Mouse (Mus musculus): Measurements from ENCODE around the gene Map1lc3a. TPM values are rescaled to one million over a fixed set of nuclear protein-coding genes. Genes with fewer than 3 reads are reported as not detected.

Gene Map1lc3a
- total and polyA plus RNA-seq, 2 experiments from 2014 or later: 425 to 789 TPM

DNA sequence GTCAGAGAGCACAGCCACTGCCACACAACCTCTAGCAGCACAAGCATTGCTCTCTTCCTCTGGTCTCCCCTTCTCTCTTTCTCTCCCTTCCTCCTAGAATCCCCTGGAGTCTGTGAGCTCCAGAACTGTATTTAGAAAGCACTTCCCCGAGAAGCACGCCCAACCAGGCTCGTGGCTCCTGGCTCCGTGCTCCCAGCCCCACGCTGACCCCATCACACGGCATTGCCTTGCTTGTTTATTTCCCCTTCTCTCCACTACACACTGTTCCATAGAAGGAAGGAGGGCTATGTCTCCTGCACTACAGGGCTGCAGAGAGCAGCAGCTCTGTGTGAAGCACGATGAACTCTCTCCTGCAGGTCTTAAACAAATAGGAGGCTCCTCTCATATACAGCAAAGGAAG is 8.6 kb downstream of the Map1lc3a start:
- no peak for ATAC-seq
- WGBS: 85% methylated on average over 7 of the region's 7 CpGs
- Histone ChIP-seq H3K9me3 (ENCODE audit: low read length) (no peaks in the 10 kb centered on the region), H3K36me3 (ENCODE audit: insufficient read depth) (peaks cover 19% of the 10 kb centered on the region; the same call in 1 of the 2 replicates), H3K9ac (no peak overlapping the region), H3K4me1 (ENCODE audit: insufficient read depth) (no peaks in the 10 kb centered on the region), H3K4me3 (ENCODE audit: low read depth, low read length) (no peak overlapping the region), H3K27me3 (ENCODE audit: insufficient read depth, low read length) (no peaks in the 10 kb centered on the region), H3K4me2 (ENCODE audit: low read depth) (no peak overlapping the region), H3K27ac (ENCODE audit: low read depth, low read length) (no peak overlapping the region)
- no peak for TF ChIP-seq CTCF (IDR thresholded peaks at IDR 0.05; ENCODE audit: low read depth)
- no peak for DNase-seq

DNA sequence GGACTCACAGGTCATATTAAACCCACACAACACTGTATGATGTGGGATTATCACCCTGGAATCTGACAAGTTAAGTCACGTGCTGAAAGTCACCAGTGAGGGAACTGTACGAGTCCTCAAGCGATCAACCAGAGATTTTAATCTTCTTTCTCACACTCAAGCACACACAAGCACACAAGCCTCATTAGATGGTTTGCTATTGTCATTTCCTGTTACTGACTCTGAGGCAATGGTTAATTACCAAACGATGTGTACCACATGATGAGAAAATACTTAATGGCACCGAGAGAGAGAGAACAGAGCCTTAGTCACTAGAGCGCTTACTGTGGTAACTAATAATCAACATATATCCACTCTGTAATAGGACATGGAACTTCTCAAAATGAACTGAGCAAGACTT is 9.6 kb downstream of the Map1lc3a start:
- Histone ChIP-seq H3K4me1 (ENCODE audit: insufficient read depth) (no peaks in the 10 kb centered on the region), H3K36me3 (ENCODE audit: insufficient read depth) (peaks cover 22% of the 10 kb centered on the region), H3K9me3 (ENCODE audit: low read length) (no peaks in the 10 kb centered on the region), H3K27ac (ENCODE audit: low read depth, low read length) (no peak overlapping the region), H3K4me3 (ENCODE audit: low read depth, low read length) (no peak overlapping the region), H3K9ac (no peak overlapping the region), H3K4me2 (ENCODE audit: low read depth) (no peak overlapping the region), H3K27me3 (ENCODE audit: insufficient read depth, low read length) (no peaks in the 10 kb centered on the region)
- no peak for TF ChIP-seq CTCF (IDR thresholded peaks at IDR 0.05; ENCODE audit: low read depth)
- WGBS: 69% methylated on average over 6 of the region's 6 CpGs
- ATAC-seq (no peak), DNase-seq (no peak)

DNA sequence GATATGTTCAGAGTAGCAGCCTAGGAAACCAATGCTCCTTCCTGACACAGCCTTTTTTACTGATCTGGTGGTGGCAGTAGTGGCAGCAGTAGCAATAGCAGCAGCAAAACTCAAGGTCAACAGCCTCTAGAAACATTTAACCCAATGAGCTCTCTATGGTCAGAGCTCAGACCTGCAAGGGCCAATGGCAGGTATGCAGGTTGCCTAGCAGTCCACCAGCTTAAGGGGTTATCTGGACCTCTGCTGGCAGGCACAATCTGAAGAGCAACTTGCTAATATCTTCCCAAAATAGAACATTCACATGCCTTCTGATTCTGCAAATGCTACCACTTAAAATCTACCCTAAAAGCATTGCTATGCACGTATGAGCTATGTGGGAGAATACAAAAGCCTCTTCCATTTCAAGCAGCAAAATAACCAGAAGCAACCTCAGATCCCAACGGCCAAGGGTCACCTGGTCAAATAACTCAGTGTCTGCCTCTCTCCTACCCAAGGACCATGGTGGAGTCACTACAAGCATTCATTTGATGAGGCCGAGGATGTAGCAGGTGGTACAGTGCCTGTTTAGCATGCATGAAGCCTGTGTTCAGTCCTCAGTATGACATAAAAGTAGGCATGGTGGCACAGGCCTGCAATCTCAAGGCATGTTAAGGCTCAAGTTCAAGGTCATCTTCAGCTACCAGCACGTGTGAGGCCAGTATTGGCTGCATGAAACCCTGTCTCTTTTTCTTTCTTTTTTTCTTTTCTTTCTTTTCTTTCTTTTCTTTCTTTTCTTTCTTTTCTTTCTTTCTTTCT is 11.6 kb downstream of the Map1lc3a start:
- DNase-seq (no peak), ATAC-seq (no peak)
- no peak overlapping the region for H3K27ac ChIP-seq (ENCODE audit: low read depth, low read length)
- peaks cover 33% of the 10 kb centered on the region for H3K36me3 ChIP-seq (ENCODE audit: insufficient read depth)
- no peak overlapping the region for H3K4me2 ChIP-seq (ENCODE audit: low read depth)
- TF ChIP-seq CTCF (IDR thresholded peaks at IDR 0.05; ENCODE audit: low read depth): no peak
- no peaks in the 10 kb centered on the region for H3K9me3 ChIP-seq (ENCODE audit: low read length)
- H3K4me3 ChIP-seq (ENCODE audit: low read depth, low read length): no peak overlapping the region
- H3K27me3 ChIP-seq (ENCODE audit: insufficient read depth, low read length): no peaks in the 10 kb centered on the region
- 88% methylated on average over 4 of the region's 4 CpGs for WGBS
- H3K9ac ChIP-seq: no peak overlapping the region
- no peaks in the 10 kb centered on the region for H3K4me1 ChIP-seq (ENCODE audit: insufficient read depth)

DNA sequence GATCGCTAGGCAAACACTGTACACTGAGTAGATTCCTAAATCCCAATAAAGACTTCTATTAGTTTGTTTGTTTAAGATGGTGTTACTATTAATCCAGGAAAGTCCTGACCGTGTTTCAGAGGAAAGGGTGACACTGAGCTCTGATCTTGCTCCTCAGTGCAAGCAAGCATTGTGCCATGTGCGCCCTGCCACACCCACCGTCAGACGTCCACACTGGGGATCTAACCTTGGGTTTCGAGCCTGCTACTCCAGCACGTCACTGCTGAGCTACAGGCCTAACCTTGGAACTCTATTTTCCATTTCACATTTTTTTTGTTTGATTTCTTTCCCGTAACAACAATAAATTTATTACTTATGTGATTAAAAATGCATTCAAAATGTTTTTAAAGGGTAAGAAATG is 14.0 kb downstream of the Map1lc3a start:
- no peak overlapping the region for H3K4me3 ChIP-seq (ENCODE audit: low read depth, low read length)
- ATAC-seq (no peak), DNase-seq (no peak)
- no peaks in the 10 kb centered on the region for H3K4me1 ChIP-seq (ENCODE audit: insufficient read depth)
- no peak overlapping the region for H3K27ac ChIP-seq (ENCODE audit: low read depth, low read length)
- H3K4me2 ChIP-seq (ENCODE audit: low read depth): no peak overlapping the region
- H3K9ac ChIP-seq: no peak overlapping the region
- H3K27me3 ChIP-seq (ENCODE audit: insufficient read depth, low read length): no peaks in the 10 kb centered on the region
- peaks cover 44% of the 10 kb centered on the region for H3K36me3 ChIP-seq (ENCODE audit: insufficient read depth)
- no peak for TF ChIP-seq CTCF (IDR thresholded peaks at IDR 0.05; ENCODE audit: low read depth)
- no peaks in the 10 kb centered on the region for H3K9me3 ChIP-seq (ENCODE audit: low read length)
- WGBS: 90% methylated on average over 8 of the region's 8 CpGs

DNA sequence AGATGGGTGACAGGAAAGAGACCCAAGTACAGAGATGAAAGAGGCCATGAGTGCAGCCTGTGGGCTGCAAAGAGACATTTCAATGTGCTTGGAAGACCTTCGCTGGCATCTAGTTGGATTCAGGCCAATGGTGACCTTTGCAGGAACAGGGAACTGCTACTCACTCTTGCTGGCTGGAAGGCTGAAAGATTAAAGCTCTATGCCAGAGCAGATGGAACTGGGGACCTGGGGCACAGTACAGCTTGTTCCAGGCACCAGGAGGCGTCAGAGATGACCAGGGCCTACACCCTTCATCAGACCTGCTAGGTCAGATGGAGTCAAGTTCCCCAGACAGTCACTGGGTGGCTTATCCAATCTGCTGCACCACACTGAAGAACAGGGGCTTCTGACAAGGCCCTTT is 17.3 kb downstream of the Map1lc3a start:
- no peak for DNase-seq
- Histone ChIP-seq H3K4me1 (ENCODE audit: insufficient read depth) (no peaks in the 10 kb centered on the region), H3K9me3 (ENCODE audit: low read length) (no peaks in the 10 kb centered on the region), H3K27me3 (ENCODE audit: insufficient read depth, low read length) (no peaks in the 10 kb centered on the region), H3K27ac (ENCODE audit: low read depth, low read length) (no peak overlapping the region), H3K9ac (no peak overlapping the region), H3K36me3 (ENCODE audit: insufficient read depth) (peaks cover 70% of the 10 kb centered on the region), H3K4me2 (ENCODE audit: low read depth) (no peak overlapping the region), H3K4me3 (ENCODE audit: low read depth, low read length) (no peak overlapping the region)
- ATAC-seq: no peak
- 77% methylated on average over 2 of the region's 2 CpGs for WGBS
- no peak for TF ChIP-seq CTCF (IDR thresholded peaks at IDR 0.05; ENCODE audit: low read depth)

DNA sequence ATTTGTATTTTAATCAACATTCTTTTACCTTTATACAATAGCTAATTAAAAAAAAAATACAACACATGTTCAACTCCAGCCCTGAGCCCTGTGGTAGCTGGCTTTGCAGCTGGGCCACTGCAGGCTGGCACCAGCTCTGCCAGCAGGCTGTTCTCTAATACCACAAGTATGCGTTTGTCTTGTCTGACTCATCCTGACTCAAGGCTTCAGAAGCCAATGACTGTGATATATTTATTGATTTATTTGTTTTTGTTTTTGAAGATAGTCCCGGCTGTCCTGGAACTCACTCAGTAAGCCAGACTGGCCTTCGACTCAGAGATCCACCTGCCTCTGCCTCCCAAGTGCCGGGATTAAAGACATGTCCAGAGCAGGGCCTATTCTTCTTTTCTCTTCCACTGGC is 17.8 kb downstream of the Map1lc3a start:
- 95% methylated on average over 4 of the region's 4 CpGs for WGBS
- no peak overlapping the region for H3K9ac ChIP-seq
- no peak for DNase-seq
- peaks cover 75% of the 10 kb centered on the region for H3K36me3 ChIP-seq (ENCODE audit: insufficient read depth)
- H3K4me3 ChIP-seq (ENCODE audit: low read depth, low read length): no peak overlapping the region
- no peak overlapping the region for H3K27ac ChIP-seq (ENCODE audit: low read depth, low read length)
- ATAC-seq: no peak
- no peaks in the 10 kb centered on the region for H3K4me1 ChIP-seq (ENCODE audit: insufficient read depth)
- no peaks in the 10 kb centered on the region for H3K9me3 ChIP-seq (ENCODE audit: low read length)
- no peaks in the 10 kb centered on the region for H3K27me3 ChIP-seq (ENCODE audit: insufficient read depth, low read length)
- TF ChIP-seq CTCF (IDR thresholded peaks at IDR 0.05; ENCODE audit: low read depth): no peak
- H3K4me2 ChIP-seq (ENCODE audit: low read depth): no peak overlapping the region

DNA sequence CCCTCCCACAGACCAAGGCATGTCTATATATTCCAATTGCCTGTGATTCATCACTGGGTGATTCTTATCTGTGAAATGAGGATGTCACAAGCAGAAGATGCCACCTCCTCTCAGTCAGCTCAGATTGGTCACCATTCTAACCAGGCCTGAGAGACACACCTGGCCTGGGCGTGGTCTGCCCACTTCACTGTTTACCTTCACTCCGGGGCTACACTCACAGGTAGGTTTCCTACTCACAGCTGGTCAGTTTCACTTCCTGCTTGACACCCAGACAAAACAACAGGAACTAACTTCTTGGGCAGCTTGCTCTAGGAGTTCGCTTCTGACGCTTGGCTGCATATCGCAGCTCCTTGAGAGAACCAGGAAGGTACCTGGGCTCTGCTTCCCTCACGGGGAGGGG is 19.4 kb downstream of the Map1lc3a start:
- Histone ChIP-seq H3K27me3 (ENCODE audit: insufficient read depth, low read length) (no peaks in the 10 kb centered on the region), H3K9ac (no peak overlapping the region), H3K4me1 (ENCODE audit: insufficient read depth) (no peaks in the 10 kb centered on the region), H3K27ac (ENCODE audit: low read depth, low read length) (no peak overlapping the region), H3K4me3 (ENCODE audit: low read depth, low read length) (no peak overlapping the region), H3K4me2 (ENCODE audit: low read depth) (no peak overlapping the region), H3K9me3 (ENCODE audit: low read length) (no peaks in the 10 kb centered on the region), H3K36me3 (ENCODE audit: insufficient read depth) (peaks cover 68% of the 10 kb centered on the region)
- no peak for TF ChIP-seq CTCF (IDR thresholded peaks at IDR 0.05; ENCODE audit: low read depth)
- DNase-seq (no peak), ATAC-seq (no peak)
- WGBS: 98% methylated on average over 6 of the region's 6 CpGs

All from forebrain, postnatal 0 days (tissue).